Mouse (Mus musculus): ENCODE data around the gene Oosp3.

DNA sequence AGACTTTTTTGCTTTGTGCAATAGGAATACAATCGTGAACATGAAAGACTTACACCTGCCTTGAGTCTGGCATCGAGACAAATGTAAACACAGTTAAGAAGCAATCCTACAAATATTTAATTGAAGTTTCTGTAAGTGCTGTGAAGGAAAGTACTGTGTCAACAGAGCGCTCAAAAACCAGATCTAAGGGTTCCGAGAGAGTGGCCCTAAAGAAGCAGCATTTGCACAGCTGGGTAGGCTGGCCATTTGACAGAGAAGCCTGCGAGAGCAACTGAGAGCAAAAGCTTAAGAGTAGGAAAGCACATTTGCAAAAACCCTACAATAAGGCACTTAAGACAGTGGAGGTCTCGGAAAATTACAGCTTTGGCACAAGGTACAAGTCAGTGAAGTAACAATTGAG lies 27.4 kb downstream of the Oosp3 start:
- no peak for TF ChIP-seq POLR2A (IDR thresholded peaks at IDR 0.05; ENCODE audit: borderline replicate concordance, control insufficient read depth, low read depth, low read length)
- no peak for TF ChIP-seq CTCF (IDR thresholded peaks at IDR 0.05; ENCODE audit: control insufficient read depth, insufficient read depth, low read length)

Data from bone marrow, adult 2 months (tissue).